Mouse (Mus musculus): ENCODE data around the gene Snx11.

DNA sequence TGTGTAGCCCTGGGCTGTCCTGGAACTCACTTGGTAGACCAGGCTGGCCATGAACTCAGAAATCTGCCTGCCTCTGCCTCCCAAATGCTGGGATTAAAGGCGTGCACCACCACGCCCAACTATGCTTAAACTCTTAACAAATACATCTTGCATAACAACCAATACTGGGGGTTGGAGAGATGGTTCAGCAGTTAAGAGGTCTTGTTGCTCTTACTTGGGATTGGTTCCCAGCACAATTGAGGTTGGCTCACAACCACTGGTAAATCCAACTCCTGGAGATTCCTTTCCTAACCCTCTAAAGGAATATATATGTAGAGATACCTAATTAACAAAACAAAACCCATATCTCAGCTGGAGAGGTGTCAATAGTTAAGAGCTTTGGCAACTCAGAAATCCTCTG is 18.7 kb upstream of the Snx11 start:
- TF ChIP-seq FLI1 (IDR thresholded peaks at IDR 0.05; ENCODE audit: low read length) = no peak
- TF ChIP-seq GATA1 (IDR thresholded peaks at IDR 0.05; ENCODE audit: borderline replicate concordance, low read length) = no peak
